Mouse (Mus musculus): ENCODE measurements around the gene Zc3h4.

Zc3h4 gene

DNA sequence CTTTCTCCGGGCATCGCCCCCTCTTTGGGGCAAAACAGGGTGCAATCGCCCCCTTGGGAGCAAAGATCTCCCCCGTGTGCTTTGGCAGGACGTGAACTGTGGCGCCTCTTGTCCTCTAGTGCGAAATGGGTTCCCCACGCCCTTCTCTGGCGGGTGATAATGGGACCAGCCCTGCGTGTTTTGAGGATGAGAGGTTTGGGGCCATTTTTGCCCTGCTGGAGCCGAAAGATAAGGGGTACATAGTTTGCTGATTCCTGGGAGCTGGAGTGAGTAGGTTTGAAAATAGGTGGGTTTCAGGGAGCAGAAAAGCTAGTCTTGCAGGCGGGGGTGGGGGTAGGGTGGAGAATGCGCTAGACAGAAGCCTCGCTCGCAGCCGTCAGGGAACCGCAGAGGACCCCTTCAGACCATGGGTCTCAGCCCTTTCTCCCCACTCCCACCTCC lies 1.3 kb downstream of the Zc3h4 start:
- DNase-seq: peak; percentile 61 to 69

DNA sequence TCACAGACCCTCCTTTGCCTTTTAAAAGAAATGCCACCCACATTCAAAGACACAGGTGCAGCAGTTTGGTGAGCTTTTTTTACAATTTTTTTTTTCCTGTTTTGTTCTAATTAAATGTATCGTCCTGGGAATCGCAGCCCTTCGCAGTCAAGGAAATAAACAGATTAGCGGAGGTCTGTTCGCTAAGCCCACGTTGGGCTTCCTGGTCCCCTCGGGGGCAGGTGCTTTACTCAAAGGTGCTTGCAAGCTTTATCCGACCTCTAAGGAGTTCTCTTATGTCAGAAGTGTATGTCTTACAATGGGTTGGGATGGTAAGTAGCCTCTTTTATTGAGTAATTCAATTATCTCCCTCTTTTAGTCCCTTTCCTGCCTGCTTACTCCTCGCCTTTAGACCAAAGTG lies 1.7 kb downstream of the Zc3h4 start:
- DNase-seq: peak in 1 of 2 experiments; percentile 39

DNA sequence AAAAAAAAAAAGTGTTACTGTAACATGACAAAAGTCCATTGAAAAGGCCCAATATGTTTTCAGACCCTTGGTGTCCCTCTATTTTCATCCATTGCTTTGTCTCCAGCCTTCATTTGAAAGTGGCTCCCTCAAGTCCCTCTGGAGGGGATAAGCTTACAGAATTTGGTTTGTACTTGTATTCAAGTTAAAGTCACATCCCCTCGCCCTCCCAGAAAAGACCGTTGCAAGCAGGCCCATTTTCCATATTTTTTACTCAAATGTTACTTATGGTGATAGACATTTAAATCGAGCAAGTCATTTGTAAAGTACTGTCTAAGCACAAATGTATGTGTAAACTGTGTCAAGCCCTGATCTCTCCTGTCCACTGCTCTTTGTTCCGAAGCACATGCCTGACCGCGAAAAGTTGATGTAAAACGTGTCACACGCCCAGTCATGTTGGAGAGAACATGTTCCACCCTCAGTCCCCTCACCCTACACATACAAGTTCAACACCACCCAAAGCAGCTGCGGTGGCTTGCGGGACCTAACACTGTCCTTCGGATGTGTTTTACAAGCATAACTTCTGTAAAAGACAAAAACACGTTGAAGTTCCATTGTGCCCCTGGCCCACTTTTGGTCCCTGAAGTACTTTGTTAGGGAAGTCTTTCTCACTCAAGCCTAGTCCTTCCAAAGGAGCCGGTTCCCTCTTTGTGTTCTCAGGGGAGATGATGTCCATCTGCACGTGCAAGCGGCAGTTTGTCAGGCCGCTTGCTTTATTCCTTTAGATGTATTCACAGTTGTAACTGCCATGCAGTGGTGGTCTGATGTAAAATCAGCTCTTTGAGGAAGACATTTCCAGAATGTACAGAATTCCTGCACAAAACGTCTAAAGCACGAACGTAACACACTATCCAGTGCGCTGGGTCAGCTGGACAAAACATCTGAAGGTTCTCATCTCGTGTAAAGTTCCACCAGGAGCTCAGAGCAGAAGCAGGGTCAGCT lies 2.5 kb downstream of the Zc3h4 start:
- peak; percentile 33 to 35 for DNase-seq

DNA sequence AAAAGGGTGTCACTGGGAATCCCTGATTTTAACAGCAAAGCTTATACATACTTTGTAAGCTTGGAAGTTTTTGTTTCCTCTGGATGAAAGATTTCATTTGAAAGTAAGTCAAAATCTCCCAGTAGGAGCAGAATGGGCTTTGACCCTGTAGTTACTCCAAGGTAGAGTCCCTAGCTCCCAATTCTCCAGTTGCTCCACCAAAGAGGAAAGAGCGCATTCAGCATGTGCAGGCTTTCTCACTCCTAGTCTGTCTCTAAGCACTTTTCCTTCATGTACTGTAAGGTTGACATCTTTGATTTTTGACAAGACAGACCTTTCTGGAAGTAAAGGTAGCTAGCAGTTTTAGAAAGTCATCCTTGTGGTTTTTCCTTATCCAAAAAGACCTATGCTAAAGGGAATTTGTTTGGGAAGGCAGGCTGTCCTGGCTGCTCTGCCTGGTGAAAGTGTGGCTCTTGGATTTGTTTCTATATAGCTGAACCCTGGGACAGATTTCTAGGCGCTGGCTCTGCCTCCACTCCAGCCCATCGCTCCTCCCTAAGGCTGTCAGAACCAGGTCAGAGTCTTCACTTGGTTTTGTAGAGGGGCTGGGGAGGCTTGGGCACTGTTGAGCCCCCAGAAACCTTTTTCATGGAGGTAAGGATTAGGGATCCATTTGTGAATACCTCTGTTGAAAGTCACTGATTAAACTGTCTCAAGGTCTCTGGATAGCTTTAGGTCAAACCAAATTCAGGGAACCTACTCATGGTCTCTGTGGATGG lies 3.8 kb downstream of the Zc3h4 start:
- DNase-seq: peak; percentile 36 to 38

DNA sequence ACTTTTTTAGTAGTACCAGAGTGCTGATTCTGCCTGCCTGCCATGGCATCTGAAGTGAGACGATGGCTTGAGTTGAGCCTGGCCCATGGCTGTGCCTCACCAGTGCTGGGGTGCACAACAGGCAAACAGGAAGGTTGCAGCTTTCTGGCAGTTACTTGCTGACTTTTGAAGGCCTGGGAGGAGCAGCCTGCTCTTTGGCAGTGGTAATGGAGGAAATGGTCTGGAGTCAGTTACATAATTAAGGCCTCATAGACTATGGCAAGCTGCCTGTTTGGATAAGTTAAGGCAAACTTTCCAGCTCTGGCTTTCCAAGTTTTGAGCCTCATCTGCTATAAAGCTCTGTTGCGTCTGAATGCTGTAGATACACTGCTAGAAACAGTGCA lies 4.4 kb downstream of the Zc3h4 start:
- DNase-seq: peak; percentile 43 to 46

DNA sequence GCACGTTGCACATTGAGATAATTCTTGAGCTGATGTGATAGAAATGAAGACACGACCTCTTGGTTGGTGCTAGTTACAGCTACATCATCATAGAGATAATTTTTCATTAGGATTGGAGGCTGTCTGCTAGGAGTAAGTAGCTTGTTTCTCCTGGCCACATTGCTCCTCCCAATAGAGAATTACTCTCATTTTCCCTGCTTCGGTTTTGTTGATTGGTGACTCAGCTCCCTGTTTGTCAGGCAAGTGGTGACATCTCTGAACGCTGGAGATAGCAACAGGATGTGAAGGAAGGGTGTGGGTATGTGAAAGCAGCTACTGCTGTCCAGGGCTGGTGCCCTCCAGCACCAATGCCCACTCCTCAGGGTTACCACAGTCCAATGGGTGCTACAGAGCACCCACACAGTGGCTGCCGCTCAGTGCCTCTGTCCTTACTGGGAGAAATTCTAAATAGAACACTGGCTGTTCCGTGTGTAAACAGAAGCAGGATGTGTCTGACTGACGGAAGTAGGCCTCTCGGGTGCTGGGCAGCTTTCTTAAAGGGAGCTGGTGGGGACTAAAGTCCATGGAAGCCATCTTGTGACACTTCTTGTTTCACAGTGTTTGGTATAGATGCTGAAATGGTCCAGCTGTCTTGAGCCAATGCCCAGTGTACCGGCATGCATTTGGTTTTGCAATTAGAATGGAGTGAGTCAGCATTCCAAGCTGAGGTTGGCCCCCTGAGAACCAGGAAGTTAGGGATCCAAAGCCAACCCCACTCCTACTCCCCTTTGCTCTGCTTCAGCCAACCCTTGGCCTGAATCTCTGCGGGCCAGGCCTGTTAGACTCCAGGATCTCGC lies 5.0 kb downstream of the Zc3h4 start:
- DNase-seq: peak; percentile 41 to 42

DNA sequence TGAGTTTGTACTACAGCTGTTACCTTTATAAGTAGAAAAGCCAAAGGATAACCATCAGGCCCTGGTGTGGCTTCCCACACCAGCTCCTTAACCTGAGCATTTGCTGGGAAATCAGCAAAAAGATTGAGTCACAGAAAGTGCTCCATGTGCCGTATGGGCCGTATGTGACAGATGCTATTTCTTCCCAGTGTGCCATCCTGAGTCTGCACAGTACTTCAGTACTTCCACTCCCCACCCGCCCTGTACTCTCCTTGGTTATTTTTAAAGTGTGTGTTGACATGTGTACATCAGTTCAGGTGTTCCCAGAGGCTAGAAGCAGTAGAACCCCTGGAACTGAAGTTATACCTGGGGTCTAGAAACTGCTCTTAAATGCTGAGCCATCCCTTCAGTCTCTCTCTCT lies 6.3 kb downstream of the Zc3h4 start:
- no peak for DNase-seq

DNA sequence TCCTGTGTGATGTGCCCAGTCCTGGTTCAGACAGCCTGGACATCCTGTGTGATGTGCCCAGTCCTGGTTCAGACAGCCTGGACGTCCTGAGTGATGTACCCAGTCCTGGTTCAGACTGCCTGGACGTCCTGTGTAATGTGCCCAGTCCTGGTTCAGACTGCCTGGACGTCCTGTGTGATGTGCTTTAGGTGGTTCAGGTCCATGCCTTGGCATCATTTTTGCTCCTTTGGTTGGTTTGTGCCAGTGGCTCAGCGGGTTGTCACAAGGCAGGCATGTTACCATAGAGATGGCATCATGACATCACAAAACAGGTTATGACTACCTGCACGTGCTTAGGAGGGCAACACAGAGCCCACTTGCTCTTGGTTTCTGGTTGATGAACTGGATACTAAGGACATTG lies 10.4 kb downstream of the Zc3h4 start:
- no peak for DNase-seq

DNA sequence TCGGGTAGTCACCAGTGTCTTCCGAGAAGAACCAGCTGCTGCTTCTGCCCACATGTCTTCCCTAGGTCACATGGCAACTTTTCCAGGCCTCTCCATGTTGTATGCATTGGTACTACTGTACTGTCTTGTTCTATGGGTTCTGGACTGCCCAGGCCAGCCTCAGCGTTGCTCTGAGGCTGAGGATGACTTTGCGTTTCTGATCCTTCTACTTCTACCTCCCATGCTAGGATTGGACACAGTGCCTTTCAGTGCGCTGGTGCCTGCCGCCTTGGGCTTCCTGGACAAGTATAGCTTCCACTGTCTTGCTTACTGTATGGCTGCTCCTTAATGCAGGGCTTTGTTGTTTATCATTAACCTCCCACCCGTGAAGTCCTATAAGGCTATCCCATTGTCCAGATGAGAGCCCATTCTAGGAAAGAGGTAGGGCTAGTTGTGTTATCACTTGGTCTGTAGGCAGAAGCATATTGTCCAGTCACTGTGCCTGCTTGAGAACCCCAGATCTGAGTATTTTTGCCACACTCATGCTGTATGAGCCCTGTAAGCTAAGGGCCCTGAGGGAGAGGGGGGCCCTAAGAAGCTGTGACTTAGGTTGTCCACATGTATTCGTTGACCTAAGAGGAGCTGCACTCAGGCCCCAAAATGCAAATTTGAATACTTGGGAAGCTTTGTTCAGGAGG lies 11.6 kb downstream of the Zc3h4 start:
- DNase-seq: no peak

DNA sequence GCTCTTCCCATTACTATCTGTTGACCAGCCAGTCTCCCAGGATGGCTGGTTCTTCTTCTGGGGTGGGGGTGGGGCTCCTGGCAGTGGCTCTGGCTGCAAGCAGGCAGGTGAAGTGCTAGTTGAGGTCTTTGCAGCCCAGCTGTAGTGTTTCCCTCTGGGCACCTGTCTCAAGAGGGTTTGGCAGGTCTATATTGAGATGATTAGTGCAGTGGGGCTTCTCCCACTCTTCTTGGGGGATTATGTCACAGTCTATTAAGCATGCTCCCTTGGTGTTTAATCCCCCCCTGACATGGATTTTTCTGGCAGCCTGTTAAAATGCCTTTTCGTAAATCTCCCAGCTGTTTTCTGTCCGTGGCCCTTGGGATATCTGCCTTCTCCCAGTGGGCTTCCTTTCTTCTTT lies 12.2 kb downstream of the Zc3h4 start:
- no peak for DNase-seq

DNA sequence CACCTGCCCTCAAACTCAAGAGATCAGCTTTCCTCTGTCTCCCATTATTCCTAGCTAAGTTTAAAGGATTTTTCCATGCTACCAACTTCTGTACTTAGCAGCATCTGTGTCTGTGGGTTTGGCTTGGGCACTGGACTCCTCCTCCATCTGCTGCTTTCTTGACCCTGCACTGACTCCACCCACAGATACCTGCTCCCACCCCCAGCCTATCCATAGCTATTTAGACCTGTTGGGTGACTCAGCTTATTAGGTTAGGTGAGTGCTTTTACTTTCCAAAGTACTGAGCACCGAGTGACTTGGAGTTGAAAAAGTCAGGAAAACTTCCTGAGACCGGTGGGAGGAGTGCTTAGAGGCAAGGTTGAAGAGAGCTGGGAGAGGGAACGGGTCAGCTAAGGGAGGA lies 14.7 kb downstream of the Zc3h4 start:
- DNase-seq: no peak

DNA sequence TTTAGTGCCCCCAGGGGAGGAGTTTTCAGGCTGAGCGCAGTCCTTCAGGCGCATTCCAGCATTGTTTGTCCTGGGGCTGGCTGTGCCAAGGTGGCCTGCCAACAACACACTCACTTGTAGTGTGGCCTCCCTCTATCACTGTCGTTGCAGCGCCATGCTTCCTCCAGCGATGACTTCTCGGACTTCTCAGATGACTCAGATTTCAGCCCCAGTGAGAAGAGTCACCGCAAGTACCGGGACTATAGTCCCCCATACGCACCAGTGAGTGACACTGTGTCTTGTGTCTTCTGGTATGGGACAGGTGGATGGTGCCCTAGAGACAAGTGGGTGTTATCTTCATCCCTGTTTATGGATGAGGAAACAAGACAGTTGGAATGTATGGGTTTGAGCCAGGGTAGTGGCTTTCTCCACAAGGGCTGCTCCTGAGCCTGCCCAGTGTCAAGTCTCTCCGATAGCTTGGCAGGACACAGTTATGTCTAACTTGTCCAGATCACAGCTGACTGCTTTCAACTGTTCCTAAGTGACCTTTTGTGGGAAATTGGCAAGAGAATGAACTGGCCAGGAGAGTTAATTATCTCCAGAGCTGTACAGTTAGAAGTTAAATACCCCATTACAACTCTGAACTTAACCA lies 16.5 kb downstream of the Zc3h4 start:
- no peak for DNase-seq

DNA sequence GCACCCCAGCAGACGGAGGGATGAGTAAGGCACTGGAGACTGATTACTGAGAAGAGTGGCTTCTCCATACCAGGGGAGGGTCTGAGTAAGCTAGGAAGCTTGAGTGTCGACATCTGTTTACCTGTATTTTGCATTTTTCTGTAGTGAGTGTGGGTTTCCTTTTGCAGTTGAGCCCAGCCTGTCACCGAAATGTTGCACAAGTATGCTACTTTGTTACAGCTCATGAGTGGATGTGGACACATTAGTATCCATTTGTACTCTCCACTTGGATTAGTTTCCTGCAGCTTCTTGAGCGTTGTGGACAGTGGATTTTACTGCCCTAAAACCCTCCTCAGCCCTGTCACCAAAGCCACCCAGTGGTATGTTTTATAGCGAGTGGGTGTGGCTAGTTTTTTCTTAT lies 18.0 kb downstream of the Zc3h4 start:
- no peak for DNase-seq

DNA sequence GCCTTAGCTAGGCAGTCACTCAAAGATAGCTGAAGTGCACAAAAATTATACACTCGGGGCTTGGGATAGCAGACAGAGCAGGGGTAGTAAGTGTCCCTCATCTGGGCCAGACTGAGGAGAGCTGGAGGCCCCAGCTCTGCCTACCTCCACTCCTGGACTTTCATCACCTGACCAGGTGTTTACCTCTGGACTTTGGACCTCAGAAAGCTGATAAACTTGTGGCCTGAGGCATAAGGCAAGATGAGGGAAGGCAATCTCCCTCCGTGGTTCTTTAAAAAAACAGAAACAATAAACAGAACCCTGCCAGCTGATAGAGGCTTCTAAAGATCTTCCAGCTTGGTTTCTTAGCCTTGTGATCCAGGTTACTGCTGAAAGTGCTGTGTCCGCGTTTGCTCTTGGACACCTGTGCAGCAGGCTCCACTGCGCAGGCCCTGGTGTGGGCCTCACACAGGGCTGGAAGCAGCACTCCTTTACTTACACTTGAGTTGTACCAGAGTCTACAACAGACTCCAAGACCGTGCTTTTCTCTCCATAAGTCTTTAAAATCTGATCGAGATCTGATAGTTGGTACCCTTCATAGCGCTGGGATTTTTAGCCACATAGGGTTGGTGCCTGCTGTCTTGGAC lies 19.9 kb downstream of the Zc3h4 start:
- DNase-seq: no peak

DNA sequence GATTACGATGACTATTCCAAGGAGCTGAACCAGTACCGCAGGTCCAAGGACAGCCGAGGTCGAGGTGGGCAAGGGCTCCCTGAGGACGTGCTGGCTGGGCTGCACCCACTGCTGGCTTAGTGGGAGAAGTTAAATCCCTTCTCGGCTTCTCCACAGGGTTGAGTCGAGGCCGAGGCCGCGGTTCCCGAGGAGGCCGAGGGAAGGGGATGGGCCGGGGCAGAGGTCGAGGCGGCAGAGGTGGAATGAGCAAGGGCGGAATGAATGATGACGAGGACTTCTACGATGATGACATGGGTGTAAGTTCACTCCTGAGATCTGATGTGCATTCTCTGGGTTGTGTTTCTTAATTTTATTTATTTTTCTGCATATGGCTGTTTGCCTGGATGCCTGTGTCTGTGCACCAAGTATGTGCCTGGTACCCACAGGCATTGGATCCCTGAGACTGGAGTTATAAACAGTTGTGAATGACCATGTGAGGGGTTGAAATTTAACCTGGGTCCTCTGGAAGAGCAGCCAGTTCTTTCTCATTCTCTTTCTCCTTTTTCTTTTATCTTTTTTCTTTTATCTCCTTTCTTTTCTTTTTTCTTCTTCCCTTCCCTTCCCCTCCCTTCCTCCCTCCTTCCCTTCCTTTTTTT lies 21.6 kb downstream of the Zc3h4 start:
- DNase-seq: no peak

DNA sequence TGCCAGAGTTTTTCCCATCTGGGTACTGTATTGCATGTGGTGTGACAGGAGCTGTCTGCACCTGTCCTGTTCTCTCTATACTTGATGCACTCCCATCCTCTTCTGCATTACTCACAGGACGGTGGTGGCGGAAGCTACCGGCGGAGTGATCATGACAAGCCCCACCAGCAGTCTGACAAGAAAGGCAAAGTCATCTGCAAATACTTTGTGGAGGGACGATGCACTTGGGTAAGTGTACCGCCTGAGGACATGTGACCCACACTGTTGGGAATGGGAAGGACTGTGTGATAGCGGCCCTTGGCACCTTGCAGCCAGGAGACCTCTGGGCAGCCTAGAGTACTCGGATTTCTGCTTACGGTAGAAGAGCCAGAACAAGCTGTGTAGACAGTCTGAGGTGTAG lies 23.0 kb downstream of the Zc3h4 start:
- no peak for DNase-seq

DNA sequence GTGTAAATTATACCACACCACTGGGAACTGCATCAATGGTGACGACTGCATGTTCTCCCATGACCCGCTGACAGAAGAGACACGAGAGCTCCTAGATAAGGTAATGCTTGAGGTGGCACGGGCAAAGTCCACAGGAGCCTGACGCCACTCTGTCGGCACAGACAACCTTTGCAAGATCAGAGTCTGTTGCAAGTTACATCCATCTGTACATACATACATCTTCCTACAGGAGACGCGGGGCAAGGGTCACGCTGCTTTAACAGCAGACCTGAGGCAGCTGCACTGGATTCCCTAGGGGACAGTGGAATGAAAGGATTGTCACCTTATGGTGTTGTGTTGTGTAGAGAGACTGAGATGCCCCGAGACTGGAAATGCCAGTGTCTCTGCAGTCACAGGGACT lies 25.0 kb downstream of the Zc3h4 start:
- no peak for DNase-seq

DNA sequence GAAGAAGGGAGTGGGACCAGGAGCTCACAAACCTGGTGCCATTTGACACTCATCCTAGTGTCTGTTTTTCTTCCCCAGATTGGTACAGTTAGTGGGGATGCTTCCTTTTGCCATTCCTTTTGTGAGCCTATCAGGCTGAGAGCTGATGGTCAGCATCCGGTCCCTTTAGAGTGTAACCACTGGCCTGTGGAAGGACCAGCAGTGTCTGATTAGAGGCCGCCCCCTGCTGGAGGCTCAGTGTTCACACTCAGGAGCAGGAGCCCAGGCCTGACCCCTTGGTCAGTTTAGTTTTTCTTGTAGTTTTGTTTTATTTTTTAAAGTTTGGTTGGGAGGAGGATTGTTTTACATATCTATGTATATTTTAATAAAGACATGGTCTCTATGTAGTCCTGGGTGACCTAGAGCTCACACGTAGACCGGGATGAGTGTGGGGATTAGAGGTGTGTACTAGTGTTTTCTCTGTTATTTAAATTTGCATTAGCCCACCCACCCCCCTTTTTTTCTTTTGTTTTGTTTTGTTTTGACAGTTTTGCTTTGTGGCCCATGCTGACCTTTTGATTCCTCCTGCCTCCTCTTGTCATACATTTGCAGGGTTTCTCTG lies 25.5 kb downstream of the Zc3h4 start:
- DNase-seq: peak; percentile 81 to 91

DNA sequence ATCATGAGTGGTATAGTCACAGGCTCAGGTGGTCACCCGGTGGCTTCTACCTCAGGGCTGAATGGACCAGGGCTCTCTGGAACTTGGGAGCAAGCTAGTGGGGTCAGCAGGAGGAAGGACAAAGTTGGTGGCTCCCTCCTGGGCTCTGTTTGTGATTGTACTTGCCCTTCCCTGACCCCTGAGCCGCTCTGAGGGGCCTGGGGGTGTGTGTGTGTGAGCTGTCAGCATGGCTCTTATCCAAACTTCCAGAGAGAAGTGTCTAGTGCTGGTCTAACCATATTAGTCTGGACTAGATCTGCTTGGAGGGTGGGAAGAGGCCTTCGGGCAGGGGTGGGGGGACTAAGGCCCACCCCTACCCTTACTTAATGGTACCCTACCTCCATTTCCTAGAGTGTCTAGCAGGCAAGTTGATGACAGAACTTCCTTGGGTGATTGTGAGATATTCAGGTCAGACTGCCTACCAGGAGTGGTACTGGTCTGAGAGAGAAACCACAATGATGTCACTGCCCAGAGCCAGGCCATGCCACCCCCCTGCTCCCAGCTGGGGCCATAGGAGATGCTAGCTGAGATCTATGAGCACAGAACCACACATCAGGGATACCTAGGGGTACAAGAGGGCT lies 32.8 kb downstream of the Zc3h4 start:
- no peak for DNase-seq

DNA sequence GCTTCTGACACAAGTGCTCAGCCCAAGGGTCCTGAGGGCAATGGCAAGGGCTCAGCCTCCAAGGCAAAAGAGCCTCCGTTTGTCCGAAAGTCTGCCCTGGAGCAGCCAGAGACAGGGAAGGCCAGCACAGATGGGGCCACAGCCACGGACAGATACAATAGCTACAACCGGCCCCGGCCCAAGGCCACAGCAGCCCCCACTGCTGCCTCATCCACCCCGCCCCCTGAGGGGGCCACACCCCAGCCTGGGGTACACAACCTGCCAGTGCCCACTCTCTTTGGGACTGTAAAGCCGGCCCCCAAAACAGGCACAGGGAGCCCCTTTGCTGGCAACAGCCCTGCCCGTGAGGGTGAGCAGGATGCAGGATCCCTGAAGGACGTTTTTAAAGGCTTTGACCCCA lies 34.4 kb downstream of the Zc3h4 start:
- DNase-seq: no peak
